Mouse (Mus musculus): ENCODE measurements around the gene Pde4d. TPM values are rescaled to one million over a fixed set of nuclear protein-coding genes. Genes with fewer than 3 reads are reported as not detected.

Pde4d gene
- polyA plus RNA-seq, 1 experiment from 2014 or later, result 13.0 TPM

GRCm38 (mm10) chr13:108536436-108536835 is 86.7 kb downstream of the Pde4d start:
- Histone ChIP-seq H3K4me2 (replicated peaks; ENCODE audit: low read depth) (no peak overlapping the region), H3K4me3 (ENCODE audit: low read depth, low read length) (no peak overlapping the region), H3K4me1 (replicated peaks; ENCODE audit: control insufficient read depth, insufficient read depth) (no peaks in the 10 kb centered on the region), H3K9me3 (ENCODE audit: control insufficient read depth, low read length) (no peaks in the 10 kb centered on the region), H3K36me3 (ENCODE audit: control insufficient read depth, insufficient read depth, low read length) (no peaks in the 10 kb centered on the region), H3K9ac (ENCODE audit: low read length) (no peak overlapping the region), H3K27ac (replicated peaks) (no peak overlapping the region), H3K27me3 (ENCODE audit: control insufficient read depth, insufficient read depth, low read length) (no peaks in the 10 kb centered on the region)
- no peak for TF ChIP-seq EP300 (optimal IDR thresholded peaks at IDR 0.05)
- no peak for TF ChIP-seq CTCF (IDR thresholded peaks at IDR 0.05; ENCODE audit: low read depth)
- ATAC-seq (ENCODE audit: low FRiP score, low TSS enrichment), result peak; percentile 70; the same call in 1 of the 2 replicates
- no peak for DNase-seq (ENCODE audit: low spot score)
- 40% methylated on average over 4 of the region's 4 CpGs for WGBS

- Histone ChIP-seq H3K9me3 (ENCODE audit: control insufficient read depth, low read length) (no peaks in the 10 kb centered on the region), H3K4me1 (replicated peaks; ENCODE audit: control insufficient read depth, insufficient read depth) (no peaks in the 10 kb centered on the region), H3K27me3 (ENCODE audit: control insufficient read depth, insufficient read depth, low read length) (no peaks in the 10 kb centered on the region), H3K9ac (ENCODE audit: low read length) (no peak overlapping the region), H3K36me3 (ENCODE audit: control insufficient read depth, insufficient read depth, low read length) (no peaks in the 10 kb centered on the region), H3K4me3 (ENCODE audit: low read depth, low read length) (no peak overlapping the region), H3K27ac (replicated peaks) (no peak overlapping the region), H3K4me2 (replicated peaks; ENCODE audit: low read depth) (no peak overlapping the region)
- 70% methylated on average over 6 of the region's 6 CpGs for WGBS
- no peak for ATAC-seq (ENCODE audit: low FRiP score, low TSS enrichment)
- no peak for TF ChIP-seq EP300 (optimal IDR thresholded peaks at IDR 0.05)
- no peak for TF ChIP-seq CTCF (IDR thresholded peaks at IDR 0.05; ENCODE audit: low read depth)
- DNase-seq (ENCODE audit: low spot score), result no peak
Measured at GRCm38 (mm10) chr13:108536951-108537350, 87.2 kb downstream of the Pde4d start.

- Histone ChIP-seq H3K9me3 (ENCODE audit: control insufficient read depth, low read length) (no peaks in the 10 kb centered on the region), H3K4me2 (replicated peaks; ENCODE audit: low read depth) (no peak overlapping the region), H3K27me3 (ENCODE audit: control insufficient read depth, insufficient read depth, low read length) (no peaks in the 10 kb centered on the region), H3K4me1 (replicated peaks; ENCODE audit: control insufficient read depth, insufficient read depth) (no peaks in the 10 kb centered on the region), H3K4me3 (ENCODE audit: low read depth, low read length) (no peak overlapping the region), H3K36me3 (ENCODE audit: control insufficient read depth, insufficient read depth, low read length) (no peaks in the 10 kb centered on the region), H3K9ac (ENCODE audit: low read length) (no peak overlapping the region), H3K27ac (replicated peaks) (no peak overlapping the region)
- WGBS, result 81% methylated on average over 1 of the region's 1 CpGs
- ATAC-seq (ENCODE audit: low FRiP score, low TSS enrichment) (no peak), DNase-seq (ENCODE audit: low spot score) (no peak)
- TF ChIP-seq CTCF (IDR thresholded peaks at IDR 0.05; ENCODE audit: low read depth) (no peak), EP300 (optimal IDR thresholded peaks at IDR 0.05) (no peak)
Measured at GRCm38 (mm10) chr13:108538760-108539369, 89.1 kb downstream of the Pde4d start.

- Histone ChIP-seq H3K9ac (ENCODE audit: low read length) (no peak overlapping the region), H3K4me3 (ENCODE audit: low read depth, low read length) (no peak overlapping the region), H3K27ac (replicated peaks) (no peak overlapping the region), H3K4me1 (replicated peaks; ENCODE audit: control insufficient read depth, insufficient read depth) (no peaks in the 10 kb centered on the region), H3K9me3 (ENCODE audit: control insufficient read depth, low read length) (no peaks in the 10 kb centered on the region), H3K27me3 (ENCODE audit: control insufficient read depth, insufficient read depth, low read length) (no peaks in the 10 kb centered on the region), H3K36me3 (ENCODE audit: control insufficient read depth, insufficient read depth, low read length) (no peaks in the 10 kb centered on the region), H3K4me2 (replicated peaks; ENCODE audit: low read depth) (no peak overlapping the region)
- DNase-seq (ENCODE audit: low spot score) (no peak), ATAC-seq (ENCODE audit: low FRiP score, low TSS enrichment) (no peak)
- TF ChIP-seq CTCF (IDR thresholded peaks at IDR 0.05; ENCODE audit: low read depth) (no peak), EP300 (optimal IDR thresholded peaks at IDR 0.05) (no peak)
- WGBS, result 86% methylated on average over 3 of the region's 3 CpGs
Measured at GRCm38 (mm10) chr13:108541488-108541887, 91.7 kb downstream of the Pde4d start.

- 42% methylated on average over 5 of the region's 5 CpGs for WGBS
- no peak overlapping the region for H3K27ac ChIP-seq (replicated peaks)
Measured at GRCm38 (mm10) chr13:108542342-108542761, 92.6 kb downstream of the Pde4d start.

GRCm38 (mm10) chr13:108552288-108552687 is 102.5 kb downstream of the Pde4d start:
- no peak for TF ChIP-seq CTCF (IDR thresholded peaks at IDR 0.05; ENCODE audit: low read depth)
- no peak for TF ChIP-seq EP300 (optimal IDR thresholded peaks at IDR 0.05)
- 45% methylated on average over 5 of the region's 5 CpGs for WGBS
- H3K9ac ChIP-seq (ENCODE audit: low read length), result no peak overlapping the region
- H3K36me3 ChIP-seq (ENCODE audit: control insufficient read depth, insufficient read depth, low read length), result no peaks in the 10 kb centered on the region
- DNase-seq (ENCODE audit: low spot score) (no peak), ATAC-seq (ENCODE audit: low FRiP score, low TSS enrichment) (peak; percentile 85)
- H3K27me3 ChIP-seq (ENCODE audit: control insufficient read depth, insufficient read depth, low read length), result no peaks in the 10 kb centered on the region
- H3K4me2 ChIP-seq (replicated peaks; ENCODE audit: low read depth), result 0 out of 2 replicates have a peak overlapping the region, but pooled peaks have one; percentile 9
- no peak overlapping the region for H3K4me3 ChIP-seq (ENCODE audit: low read depth, low read length)
- H3K9me3 ChIP-seq (ENCODE audit: control insufficient read depth, low read length), result no peaks in the 10 kb centered on the region
- no peak overlapping the region for H3K27ac ChIP-seq (replicated peaks)
- H3K4me1 ChIP-seq (replicated peaks; ENCODE audit: control insufficient read depth, insufficient read depth), result no peaks in the 10 kb centered on the region

More at GRCm38 (mm10) chr13:108542342-108542761, 92.6 kb downstream of the Pde4d start:
- Histone ChIP-seq H3K27me3 (ENCODE audit: control insufficient read depth, insufficient read depth, low read length) (no peaks in the 10 kb centered on the region), H3K4me2 (replicated peaks; ENCODE audit: low read depth) (no peak overlapping the region), H3K4me1 (replicated peaks; ENCODE audit: control insufficient read depth, insufficient read depth) (no peaks in the 10 kb centered on the region), H3K9me3 (ENCODE audit: control insufficient read depth, low read length) (no peaks in the 10 kb centered on the region), H3K9ac (ENCODE audit: low read length) (no peak overlapping the region), H3K4me3 (ENCODE audit: low read depth, low read length) (no peak overlapping the region), H3K36me3 (ENCODE audit: control insufficient read depth, insufficient read depth, low read length) (no peaks in the 10 kb centered on the region)
- peak; percentile 32; the same call in 1 of the 2 replicates for ATAC-seq (ENCODE audit: low FRiP score, low TSS enrichment)
- TF ChIP-seq CTCF (IDR thresholded peaks at IDR 0.05; ENCODE audit: low read depth), result no peak
- peak; percentile 67 for TF ChIP-seq EP300 (optimal IDR thresholded peaks at IDR 0.05)
- DNase-seq (ENCODE audit: low spot score), result peak; percentile 22

Data from stomach, postnatal 0 days (tissue).